Mouse (Mus musculus): Measurements from ENCODE around the gene Mrrf. TPM values are rescaled to one million over a fixed set of nuclear protein-coding genes. Genes with fewer than 3 reads are reported as not detected.
A peak's percentile ranks its signal among the peaks of the same experiment; 100 is the strongest.

The Mrrf gene
- total RNA-seq, 2 experiments from 2014 or later = 40.2 to 40.6 TPM

- DNase-seq = no peak
- intact Hi-C loops (cut with DNase I) = no loop called here
These were observed 84.7 kb downstream of the Mrrf start for GRCm38 (mm10) chr2:36220891-36221290.

GRCm38 (mm10) chr2:36222168-36222848 is 86.1 kb downstream of the Mrrf start:
- intact Hi-C loops (cut with DNase I) = no loop called here

GRCm38 (mm10) chr2:36223436-36223835 is 87.2 kb downstream of the Mrrf start:
- no peak for DNase-seq
- intact Hi-C loops (cut with DNase I) = no loop called here

More at GRCm38 (mm10) chr2:36222168-36222848, 86.1 kb downstream of the Mrrf start:
- no peak for DNase-seq

- intact Hi-C loops (cut with DNase I) = no loop called here
- no peak for DNase-seq
These were observed 88.0 kb downstream of the Mrrf start for GRCm38 (mm10) chr2:36224153-36224552.

GRCm38 (mm10) chr2:36224599-36224998 is 88.4 kb downstream of the Mrrf start:
- intact Hi-C loops (cut with DNase I) = no loop called here
- DNase-seq = no peak

GRCm38 (mm10) chr2:36230366-36230765 is 94.2 kb downstream of the Mrrf start, which contains the start of gene Ptgs1:
Gene Ptgs1 (plus strand): TSS chr2:36230426.
- peak; percentile 58 to 61 for DNase-seq
- intact Hi-C loops (cut with DNase I) = no loop called here

- intact Hi-C loops (cut with DNase I) = no loop called here
- no peak for DNase-seq
These were observed 94.8 kb downstream of the Mrrf start for GRCm38 (mm10) chr2:36230967-36231366.

- intact Hi-C loops (cut with DNase I) = loop anchor here (5.0 kb wide), 1 partner anchor 43 kb away; no protein-coding TSS in a partner anchor
- peak in 1 of 2 experiments; percentile 23 for DNase-seq
These were observed 98.6 kb downstream of the Mrrf start for GRCm38 (mm10) chr2:36234526-36235368.

- peak; percentile 82 to 87 for DNase-seq
- intact Hi-C loops (cut with DNase I) = loop anchor here (5.0 kb wide), 1 partner anchor 41 kb away; no protein-coding TSS in a partner anchor
These were observed 99.7 kb downstream of the Mrrf start for GRCm38 (mm10) chr2:36235917-36236316.

- intact Hi-C loops (cut with DNase I) = loop anchor here (5.0 kb wide), 1 partner anchor 40 kb away; no protein-coding TSS in a partner anchor
- DNase-seq = no peak
These were observed 100.7 kb downstream of the Mrrf start for GRCm38 (mm10) chr2:36236889-36237288.

- intact Hi-C loops (cut with DNase I) = loop anchor here (5.0 kb wide), 1 partner anchor 40 kb away; no protein-coding TSS in a partner anchor
- no peak for DNase-seq
These were observed 101.4 kb downstream of the Mrrf start for GRCm38 (mm10) chr2:36237557-36237956.

GRCm38 (mm10) chr2:36238467-36238866 is 102.3 kb downstream of the Mrrf start:
- intact Hi-C loops (cut with DNase I) = loop anchor here (5.0 kb wide), 1 partner anchor 39 kb away; no protein-coding TSS in a partner anchor
- no peak for DNase-seq

- intact Hi-C loops (cut with DNase I) = loop anchor here (5.0 kb wide), 1 partner anchor 38 kb away; no protein-coding TSS in a partner anchor
- no peak for DNase-seq
These were observed 102.8 kb downstream of the Mrrf start for GRCm38 (mm10) chr2:36238951-36239350.

Other genes starting within 250 kb of the Mrrf start
- gene Ttll11, start 156.5 kb upstream of the Mrrf start, total RNA-seq (2021) = 1 to 10 TPM; 1.8 to 2.5 TPM
- gene Ndufa8, start 87.0 kb upstream of the Mrrf start, total RNA-seq (2021) = 100 to 1,000 TPM; 550 to 581 TPM
- gene Morn5, start 86.9 kb upstream of the Mrrf start, total RNA-seq (2021) = not detected
- 10 to 100 TPM; 10.1 to 10.3 TPM for gene Lhx6, start 31.0 kb upstream of the Mrrf start, total RNA-seq (2021)
- 10 to 100 TPM; 41.7 TPM for gene Rbm18, start 384 bp downstream of the Mrrf start, total RNA-seq (2021)
- gene Ptgs1, start 94.0 kb downstream of the Mrrf start, total RNA-seq (2021) = 10 to 100 TPM; 15.5 to 16.0 TPM
- not detected for gene Olfr338, start 237.1 kb downstream of the Mrrf start, total RNA-seq (2021)